Mouse (Mus musculus) mouse embryonic stem cell (cell line): ENCODE data around the gene Tigd3.

Experiments used
- in situ Hi-C, 2 experiments: fragments of 300-500 bp; cut with MboI; formaldehyde crosslinking; loops; 1 replicate in 1 of 2; 3 replicates in 1 of 2; pipeline ENCODE4 v1.14.3; 2019 to 2020; ENCODE audit warnings: low sequenced_read_pairs in 2 of 2, low pct_unique_long_range_greater_than_20kb in 1 of 2, mixed read lengths in 1 of 2; ENCODE audit not compliant: unreplicated experiment in 1 of 2

The Tigd3 gene

GRCm38 (mm10) chr19:5841999-5842784, 51.8 kb downstream of the Tigd3 start:
- in situ Hi-C loops, result no loop called here

- in situ Hi-C loops, result no loop called here
Measured at GRCm38 (mm10) chr19:5841389-5841946, 52.5 kb downstream of the Tigd3 start.
